Mouse (Mus musculus) ES-E14 (cell line): ENCODE measurements at regions not wholly inside any gene's neighbourhood (a gene's known extent, or its start where the extent isn't known, plus 50 kb on each side); places are given as distances from the start of the nearest gene placed in this dataset.
A peak's percentile ranks its signal among the peaks of the same experiment; 100 is the strongest.
"Not testable (repeated sequence)": the region's sequence is repeated elsewhere in the genome, so short reads cannot be mapped to it uniquely, and the experiment has no call there.

ENCODE experiments used
- DNase-seq: peaks from one replicate; pipeline ENCODE4 v3.0.0-alpha.2; 2013; ENCODE audit warnings: low read depth, low spot score
- H3K27ac ChIP-seq: 2 replicates; pipeline ENCODE4 v1.5.1; 2012; ENCODE audit warnings: low read depth, mild to moderate bottlenecking, low read length, moderate library complexity, mixed read lengths; ENCODE audit not compliant: poor library complexity, insufficient read depth, severe bottlenecking
- H3K36me3 ChIP-seq: 2 replicates; pipeline ENCODE4 v1.6.1; 2012; ENCODE audit warnings: mild to moderate bottlenecking, low read length, moderate library complexity, mixed read lengths; ENCODE audit not compliant: control insufficient read depth, poor library complexity, insufficient read depth, severe bottlenecking
- H3K4me1 ChIP-seq, 2 experiments: fragments of 150-350 bp in 1 of 2; sonication (generic) in 1 of 2; 2 replicates each; pipeline ENCODE4 v1.6.1; 2012; ENCODE audit warnings: low read length in 2 of 2, mild to moderate bottlenecking in 1 of 2, mixed read lengths in 1 of 2; ENCODE audit not compliant: control insufficient read depth in 2 of 2, insufficient read depth in 2 of 2, poor library complexity in 1 of 2
- H3K4me3 ChIP-seq, 2 experiments: fragments of 150-350 bp in 1 of 2; sonication (generic) in 1 of 2; 2 replicates each; pipeline ENCODE4 v1.5.1; 2012; ENCODE audit warnings: low read length in 2 of 2, low read depth in 1 of 2, mild to moderate bottlenecking in 1 of 2, mixed read lengths in 1 of 2; ENCODE audit not compliant: insufficient read depth in 1 of 2, poor library complexity in 1 of 2, severe bottlenecking in 1 of 2
- H3K9ac ChIP-seq: 2 replicates; pipeline ENCODE4 v1.6.1; 2012; ENCODE audit warnings: low read depth, mild to moderate bottlenecking, low read length, mixed read lengths; ENCODE audit not compliant: poor library complexity, insufficient read depth, severe bottlenecking
- H3K9me3 ChIP-seq: fragments of 150-350 bp; sonication (generic); 2 replicates; pipeline ENCODE4 v1.6.1; 2012; ENCODE audit warnings: low read depth, mild to moderate bottlenecking, low read length; ENCODE audit not compliant: control insufficient read depth, insufficient read depth
- CHD2 ChIP-seq: IDR thresholded peaks from 2 replicates; pipeline ENCODE4 v1.6.1; 2014; ENCODE audit warnings: mild to moderate bottlenecking, low read depth, low read length, inconsistent platforms
- HCFC1 ChIP-seq: IDR thresholded peaks from 2 replicates; pipeline ENCODE4 v1.6.1; 2012; ENCODE audit warnings: low read length, inconsistent platforms, borderline replicate concordance; ENCODE audit not compliant: insufficient read depth
- MAFK ChIP-seq: IDR thresholded peaks from 2 replicates; pipeline ENCODE4 v1.6.1; 2014; ENCODE audit warnings: mild to moderate bottlenecking, low read depth, low read length, inconsistent platforms; ENCODE audit not compliant: insufficient read depth
- ZC3H11A ChIP-seq: IDR thresholded peaks from 2 replicates; pipeline ENCODE4 v1.6.1; 2012; ENCODE audit warnings: low read depth, mild to moderate bottlenecking, inconsistent platforms, low read length, borderline replicate concordance
- ZNF384 ChIP-seq: IDR thresholded peaks from 2 replicates; pipeline ENCODE4 v1.6.1; 2012; ENCODE audit warnings: low read depth, low read length, inconsistent platforms
- in situ Hi-C, 2 experiments: fragments of 600-800 bp; cut with MboI; formaldehyde crosslinking; loops; one replicate each; pipeline ENCODE4 v1.15.1; 2025; ENCODE audit warnings: low sequenced_read_pairs in 2 of 2, inconsistent platforms in 1 of 2; ENCODE audit not compliant: unreplicated experiment in 2 of 2

- H3K9ac ChIP-seq, H3K27ac ChIP-seq, H3K4me1 ChIP-seq, DNase-seq, H3K9me3 ChIP-seq, in situ Hi-C loops, H3K36me3 ChIP-seq, H3K4me3 ChIP-seq: not testable (repeated sequence)
Measured at GRCm38 (mm10) chr8:19976461-19976860, 73.3 kb downstream of the Gm31371 start.

DNA sequence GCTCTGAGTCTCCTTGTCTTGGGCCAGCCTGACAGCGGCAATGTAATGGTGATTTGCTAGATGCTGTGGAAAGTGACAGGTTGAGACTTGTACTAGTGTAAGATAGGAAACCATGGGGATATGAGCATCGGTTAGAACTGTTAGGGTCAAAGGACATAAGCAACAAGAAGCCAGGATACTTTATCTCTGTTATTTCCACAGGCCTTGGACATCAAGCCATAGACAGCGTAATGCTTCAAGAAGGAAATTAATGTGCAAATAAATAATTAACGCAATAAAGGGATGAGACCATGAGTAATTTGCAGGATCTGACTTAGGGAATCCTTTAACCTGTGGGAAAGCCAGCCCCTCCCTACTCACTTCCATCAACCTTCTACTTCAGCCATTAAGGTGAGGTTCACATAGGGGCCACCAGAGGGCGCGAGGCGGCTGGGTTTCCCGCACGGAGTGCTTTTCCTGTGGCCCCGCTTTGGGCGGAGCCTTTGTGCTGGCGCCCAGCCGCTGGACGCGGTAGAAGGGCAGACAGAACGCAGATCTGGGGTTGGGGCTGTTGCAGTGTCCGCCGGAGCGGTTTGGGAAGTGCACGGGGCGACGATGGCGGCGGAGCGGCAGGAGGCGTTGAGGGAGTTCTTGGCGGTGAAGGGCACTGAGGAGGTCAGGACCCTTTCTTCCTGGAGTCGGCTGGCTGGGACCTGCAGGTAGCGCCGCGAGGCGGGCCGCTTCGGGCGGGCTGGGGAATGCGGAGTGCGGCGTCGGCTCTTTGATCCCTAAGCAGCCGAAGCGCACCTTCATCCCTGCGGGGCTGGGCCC is 76.5 kb downstream of the Gm31371 start:
- in situ Hi-C loops, result no loop called here
- Histone ChIP-seq H3K4me1 (no peaks in the 10 kb centered on the region), H3K36me3 (peaks cover 2% of the 10 kb centered on the region), H3K9ac (peak overlapping the region; percentile 86), H3K27ac (peak overlapping the region; percentile 5; the same call in 1 of the 2 replicates), H3K4me3 (peak overlapping the region; percentile 57 to 76), H3K9me3 (peaks cover 8% of the 10 kb centered on the region)
- DNase-seq, result peak; percentile 99
- TF ChIP-seq ZC3H11A (peak; percentile 91), MAFK (no peak), CHD2 (peak; percentile 72), HCFC1 (peak; percentile 85), ZNF384 (no peak)

DNA sequence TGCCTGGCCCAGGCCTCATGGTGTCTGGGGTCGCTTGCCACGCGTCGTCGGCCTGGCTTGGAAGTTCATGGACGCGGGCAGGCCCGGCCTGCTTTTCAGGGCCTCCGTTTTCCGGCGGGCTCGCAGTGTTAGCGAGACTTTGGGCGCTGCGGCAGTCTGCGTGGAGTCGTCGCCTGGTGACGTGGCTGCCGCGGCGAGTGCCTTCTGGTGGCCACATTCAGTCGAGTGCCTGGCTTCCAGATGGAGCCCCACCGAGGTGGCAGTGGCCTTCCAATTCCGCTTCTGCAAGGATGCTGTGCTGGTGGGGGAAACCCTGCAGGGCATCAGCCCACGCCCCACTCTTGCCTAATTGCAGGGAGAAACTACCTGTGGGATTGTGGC is 77.1 kb downstream of the Gm31371 start:
- H3K36me3 ChIP-seq, H3K27ac ChIP-seq, H3K9me3 ChIP-seq, H3K4me1 ChIP-seq, DNase-seq, in situ Hi-C loops: not testable (repeated sequence)
- Histone ChIP-seq H3K4me3 (peak overlapping the region; percentile 57 to 76), H3K9ac (peak overlapping the region; percentile 86)

DNA sequence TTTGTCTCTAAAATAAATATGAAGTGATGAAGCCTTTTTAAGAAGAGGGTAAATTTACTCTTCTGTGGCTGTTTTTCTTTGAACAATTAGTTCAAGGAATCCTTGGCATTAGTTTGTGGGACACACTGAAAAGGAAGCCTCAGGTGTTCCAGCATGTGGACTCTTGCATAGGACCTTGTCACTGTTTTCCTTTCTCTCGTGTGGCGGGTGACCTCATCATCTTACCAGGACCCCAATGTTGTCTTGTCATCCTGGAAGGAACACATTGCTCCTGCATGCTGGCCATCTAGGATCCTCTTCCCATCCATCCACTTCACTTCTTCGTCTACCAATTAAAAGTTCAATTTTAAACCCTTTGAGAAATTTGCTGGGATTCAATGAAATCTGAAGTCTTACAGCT is 104.9 kb downstream of the Gm31371 start:
- H3K9me3 ChIP-seq, H3K27ac ChIP-seq, H3K36me3 ChIP-seq, H3K4me3 ChIP-seq, H3K4me1 ChIP-seq, in situ Hi-C loops, DNase-seq, H3K9ac ChIP-seq: not testable (repeated sequence)

GRCm38 (mm10) chr8:20010947-20011346 is 107.8 kb downstream of the Gm31371 start:
- in situ Hi-C loops, H3K9ac ChIP-seq: not testable (repeated sequence)
- DNase-seq, result peak; percentile 81

More at GRCm38 (mm10) chr8:20010947-20011346, 107.8 kb downstream of the Gm31371 start:
- not testable (repeated sequence) for H3K36me3 ChIP-seq, H3K4me3 ChIP-seq, H3K4me1 ChIP-seq, H3K9me3 ChIP-seq, H3K27ac ChIP-seq
